21 mouse cellular contexts compared by ENCODE assay signal in the genomic region with DNA sequence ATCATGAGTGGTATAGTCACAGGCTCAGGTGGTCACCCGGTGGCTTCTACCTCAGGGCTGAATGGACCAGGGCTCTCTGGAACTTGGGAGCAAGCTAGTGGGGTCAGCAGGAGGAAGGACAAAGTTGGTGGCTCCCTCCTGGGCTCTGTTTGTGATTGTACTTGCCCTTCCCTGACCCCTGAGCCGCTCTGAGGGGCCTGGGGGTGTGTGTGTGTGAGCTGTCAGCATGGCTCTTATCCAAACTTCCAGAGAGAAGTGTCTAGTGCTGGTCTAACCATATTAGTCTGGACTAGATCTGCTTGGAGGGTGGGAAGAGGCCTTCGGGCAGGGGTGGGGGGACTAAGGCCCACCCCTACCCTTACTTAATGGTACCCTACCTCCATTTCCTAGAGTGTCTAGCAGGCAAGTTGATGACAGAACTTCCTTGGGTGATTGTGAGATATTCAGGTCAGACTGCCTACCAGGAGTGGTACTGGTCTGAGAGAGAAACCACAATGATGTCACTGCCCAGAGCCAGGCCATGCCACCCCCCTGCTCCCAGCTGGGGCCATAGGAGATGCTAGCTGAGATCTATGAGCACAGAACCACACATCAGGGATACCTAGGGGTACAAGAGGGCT. TPM values are rescaled to one million over a fixed set of nuclear protein-coding genes. Genes with fewer than 3 reads are reported as not detected.
DNase-seq lines count a peak whose midpoint lies in the region; ATAC-seq and TF ChIP-seq lines count a peak whose summit lies in the region.
"Had no signal": no experiment of that assay in that cellular context is flagged by ENCODE, and none has a peak within 500 bp of the region (broad histone marks: within the 10 kb centered on the region; RNA-seq: fewer than 3 reads in every experiment).

No protein-coding gene starts in this region.

- peak overlapping the region; percentile 7; the same call in 1 of the 2 replicates for H3K4me2 ChIP-seq in heart, embryonic 14.5 days (ENCODE audit: low read length)
- no peak overlapping the region for H3K4me2 ChIP-seq in intestine, embryonic 16.5 days (ENCODE audit: low read depth, low read length)
- H3K4me2 ChIP-seq in intestine, postnatal 0 days (replicated peaks; ENCODE audit: low read depth), result no peak overlapping the region
- H3K4me2 ChIP-seq: embryonic facial prominence, embryonic 12.5 days; forebrain, embryonic 15.5 days; hindbrain, embryonic 13.5 days had no signal

- H3K27ac ChIP-seq in heart, embryonic 10.5 days, result peak overlapping the region; percentile 87
- H3K27ac ChIP-seq in heart, embryonic 14.5 days (replicated peaks in 1 of 2; ENCODE audit: control insufficient read depth in 1 of 2, insufficient read depth in 1 of 2, low read depth in 2 of 2, low read length in 2 of 2), result peak overlapping the region; percentile 63 to 66
- no peak overlapping the region for H3K27ac ChIP-seq in intestine, embryonic 16.5 days (ENCODE audit: low read length)
- H3K27ac ChIP-seq in intestine, postnatal 0 days (ENCODE audit: low read depth, low read length), result no peak overlapping the region
- H3K27ac ChIP-seq: embryonic facial prominence, embryonic 12.5 days; forebrain, embryonic 15.5 days; hindbrain, embryonic 13.5 days; hindbrain, postnatal 0 days; kidney, postnatal 0 days had no signal

- intact Hi-C loops in heart, postnatal 36 days (cut with DNase I), result no loop called here

- 53% methylated on average over 3 of the region's 3 CpGs for WGBS in heart, embryonic 10.5 days
- WGBS in heart, embryonic 14.5 days, result 18% methylated on average over 3 of the region's 3 CpGs
- WGBS in intestine, embryonic 16.5 days, result 75% methylated on average over 3 of the region's 3 CpGs
- 66% methylated on average over 3 of the region's 3 CpGs for WGBS in intestine, postnatal 0 days

- TF ChIP-seq CTCF in intestine, postnatal 0 days (IDR thresholded peaks at IDR 0.05; ENCODE audit: low read depth), result no peak

- H3K9me3 ChIP-seq in heart, embryonic 10.5 days, result no peaks in the 10 kb centered on the region
- H3K9me3 ChIP-seq in heart, embryonic 14.5 days (ENCODE audit: control insufficient read depth, low read length), result no peaks in the 10 kb centered on the region
- H3K9me3 ChIP-seq in intestine, embryonic 16.5 days (ENCODE audit: control insufficient read depth, low read length), result no peaks in the 10 kb centered on the region
- H3K9me3 ChIP-seq in intestine, postnatal 0 days (ENCODE audit: control insufficient read depth), result no peaks in the 10 kb centered on the region
- H3K9me3 ChIP-seq: embryonic facial prominence, embryonic 12.5 days; forebrain, embryonic 15.5 days; hindbrain, embryonic 13.5 days had no signal

- H3K36me3 ChIP-seq in heart, embryonic 10.5 days, result peaks cover 86% of the 10 kb centered on the region
- peaks cover 90% of the 10 kb centered on the region for H3K36me3 ChIP-seq in heart, embryonic 14.5 days (ENCODE audit: control insufficient read depth, insufficient read depth, low read length)
- peaks cover 59% of the 10 kb centered on the region for H3K36me3 ChIP-seq in intestine, embryonic 16.5 days (ENCODE audit: control insufficient read depth, insufficient read depth, low read length)
- H3K36me3 ChIP-seq in intestine, postnatal 0 days (ENCODE audit: control insufficient read depth, insufficient read depth), result peaks cover 82% of the 10 kb centered on the region

- peak overlapping the region; percentile 47 for H3K9ac ChIP-seq in heart, embryonic 14.5 days (ENCODE audit: low read length)
- no peak overlapping the region for H3K9ac ChIP-seq in intestine, embryonic 16.5 days (ENCODE audit: low read depth, low read length)
- no peak overlapping the region for H3K9ac ChIP-seq in intestine, postnatal 0 days (ENCODE audit: low read depth, low read length)
- H3K9ac ChIP-seq: embryonic facial prominence, embryonic 12.5 days; forebrain, embryonic 15.5 days; hindbrain, embryonic 13.5 days had no signal

- DNase-seq in heart, embryonic 10.5 days (ENCODE audit: low spot score), result no peak
- no peak for DNase-seq in heart, adult 9 months (ENCODE audit: low spot score in 2 of 2)
- no peak for DNase-seq in heart, postnatal 36 days
- peak; percentile 57 for DNase-seq in Muller cell, postnatal 12 days (ENCODE audit: inconsistent ontology term)
- DNase-seq in kidney, adult 8-10 months, result no peak
- DNase-seq: adrenal gland, postnatal 10 days; cerebellum, adult 11 months; cerebellum, adult 9-10 months; cerebellum, postnatal 25 days; gastrocnemius, postnatal 36 days; kidney, adult 2 months had no signal

- peaks cover 40% of the 10 kb centered on the region for H3K4me1 ChIP-seq in heart, embryonic 10.5 days
- peaks cover 16 to 21% of the 10 kb centered on the region in 2 experiments for H3K4me1 ChIP-seq in heart, embryonic 14.5 days (ENCODE audit: control insufficient read depth in 2 of 2, insufficient read depth in 2 of 2, low read length in 2 of 2)
- no peaks in the 10 kb centered on the region for H3K4me1 ChIP-seq in intestine, embryonic 16.5 days (ENCODE audit: control insufficient read depth, insufficient read depth, low read length)
- no peaks in the 10 kb centered on the region for H3K4me1 ChIP-seq in intestine, postnatal 0 days (replicated peaks; ENCODE audit: control insufficient read depth, insufficient read depth, low read length)
- H3K4me1 ChIP-seq: embryonic facial prominence, embryonic 12.5 days; forebrain, embryonic 15.5 days; hindbrain, embryonic 13.5 days had no signal

- no peaks in the 10 kb centered on the region for H3K27me3 ChIP-seq in heart, embryonic 10.5 days (ENCODE audit: insufficient read depth, poor library complexity, severe bottlenecking)
- no peaks in the 10 kb centered on the region for H3K27me3 ChIP-seq in heart, embryonic 14.5 days (ENCODE audit: control insufficient read depth, insufficient read depth, low read length)
- H3K27me3 ChIP-seq in intestine, embryonic 16.5 days (replicated peaks; ENCODE audit: control insufficient read depth, insufficient read depth, low read length), result no peaks in the 10 kb centered on the region
- no peaks in the 10 kb centered on the region for H3K27me3 ChIP-seq in intestine, postnatal 0 days (replicated peaks; ENCODE audit: control insufficient read depth, insufficient read depth, low read length)
- H3K27me3 ChIP-seq: embryonic facial prominence, embryonic 12.5 days; forebrain, embryonic 15.5 days; hindbrain, embryonic 13.5 days had no signal

- H3K4me3 ChIP-seq in heart, embryonic 10.5 days, result peak overlapping the region; percentile 19
- H3K4me3 ChIP-seq in heart, embryonic 14.5 days (ENCODE audit: control insufficient read depth in 1 of 2, insufficient read depth in 1 of 2, low read depth in 1 of 2, low read length in 2 of 2), result no peak overlapping the region
- H3K4me3 ChIP-seq in intestine, embryonic 16.5 days (ENCODE audit: low read length), result no peak overlapping the region
- H3K4me3 ChIP-seq in intestine, postnatal 0 days (ENCODE audit: low read depth, low read length), result no peak overlapping the region
- H3K4me3 ChIP-seq: embryonic facial prominence, embryonic 12.5 days; forebrain, embryonic 15.5 days; hindbrain, embryonic 13.5 days had no signal

- ATAC-seq in heart, embryonic 14.5 days (ENCODE audit: insufficient number of reproducible peaks, insufficient read depth, low FRiP score, low read depth), result peak; percentile 62
- ATAC-seq in intestine, embryonic 16.5 days, result 0 out of 2 replicates have a peak, but pooled peaks have one; percentile 18
- ATAC-seq in intestine, postnatal 0 days, result no peak
- ATAC-seq: forebrain, embryonic 15.5 days; hindbrain, postnatal 0 days had no signal

RNA-seq across cellular contexts. Expression of a gene that starts 19.1 kb away (rescaled TPM):
- polyA plus RNA-seq in heart, embryonic 10.5 days (2016; fragmentation: Nextera tagmentation; extraction: Ambion mirVana), result 90.2 and 91.9 TPM in 2 replicates
- 87.5 and 96.7 TPM in 2 replicates for polyA plus RNA-seq in heart, embryonic 14.5 days (2014; fragmentation: Nextera tagmentation; extraction: Ambion mirVana)
- total RNA-seq in heart, postnatal 36 days (2021), result 10 to 100 TPM; 79.4 to 89.8 TPM
- 52.4 and 62.8 TPM in 2 replicates for polyA plus RNA-seq in intestine, embryonic 16.5 days (2015; fragmentation: Nextera tagmentation; extraction: Ambion mirVana)
- polyA plus RNA-seq in intestine, postnatal 0 days (2015; fragmentation: Nextera tagmentation; extraction: Ambion mirVana), result 124 and 132 TPM in 2 replicates

RNA-seq across cellular contexts. Expression of a gene that starts 32.8 kb away (rescaled TPM):
- polyA plus RNA-seq in heart, embryonic 10.5 days (2016; fragmentation: Nextera tagmentation; extraction: Ambion mirVana), result 12.9 and 19.4 TPM in 2 replicates
- polyA plus RNA-seq in heart, embryonic 14.5 days (2014; fragmentation: Nextera tagmentation; extraction: Ambion mirVana), result 8.6 and 10.6 TPM in 2 replicates
- 10 to 100 TPM; 28.9 to 37.8 TPM for total RNA-seq in heart, postnatal 36 days (2021)
- 9.6 and 11.1 TPM in 2 replicates for polyA plus RNA-seq in intestine, embryonic 16.5 days (2015; fragmentation: Nextera tagmentation; extraction: Ambion mirVana)
- 12.9 and 13.5 TPM in 2 replicates for polyA plus RNA-seq in intestine, postnatal 0 days (2015; fragmentation: Nextera tagmentation; extraction: Ambion mirVana)

RNA-seq across cellular contexts. Expression of a gene that starts 44.1 kb away (rescaled TPM):
- polyA plus RNA-seq in heart, embryonic 10.5 days (2016; fragmentation: Nextera tagmentation; extraction: Ambion mirVana), result 0.34 and 0.45 TPM in 2 replicates
- polyA plus RNA-seq in heart, embryonic 14.5 days (2014; fragmentation: Nextera tagmentation; extraction: Ambion mirVana), result 0.20 TPM in 1 of 2 replicates, not detected in the other
- not detected for total RNA-seq in heart, postnatal 36 days (2021)
- 0.13 and 0.27 TPM in 2 replicates for polyA plus RNA-seq in intestine, embryonic 16.5 days (2015; fragmentation: Nextera tagmentation; extraction: Ambion mirVana)
- polyA plus RNA-seq in intestine, postnatal 0 days (2015; fragmentation: Nextera tagmentation; extraction: Ambion mirVana), result 0.22 and 0.27 TPM in 2 replicates
- total RNA-seq: adrenal gland, postnatal 10 days; gastrocnemius, adult 8-10 months; gastrocnemius, postnatal 36 days; hematopoietic stem cell, adult 5-6 weeks had no signal
- polyA plus RNA-seq: kidney, adult 2 months had no signal

RNA-seq across cellular contexts. Expression of a gene that starts 45.9 kb away (rescaled TPM):
- 302 and 359 TPM in 2 replicates for polyA plus RNA-seq in heart, embryonic 10.5 days (2016; fragmentation: Nextera tagmentation; extraction: Ambion mirVana)
- polyA plus RNA-seq in heart, embryonic 14.5 days (2014; fragmentation: Nextera tagmentation; extraction: Ambion mirVana), result 179 and 183 TPM in 2 replicates
- total RNA-seq in heart, postnatal 36 days (2021), result 10 to 100 TPM; 33.6 to 35.7 TPM
- 238 and 263 TPM in 2 replicates for polyA plus RNA-seq in intestine, embryonic 16.5 days (2015; fragmentation: Nextera tagmentation; extraction: Ambion mirVana)
- 90.7 and 91.5 TPM in 2 replicates for polyA plus RNA-seq in intestine, postnatal 0 days (2015; fragmentation: Nextera tagmentation; extraction: Ambion mirVana)

Comparison
In these comparisons a context has a peak if more than half of its experiments do, and no peak if none do; other contexts are left out.
1. H3K27ac ChIP-seq: peak in heart, embryonic 10.5 days (single experiment) and heart, embryonic 14.5 days (2 of 2); none in intestine, embryonic 16.5 days (single experiment) and intestine, postnatal 0 days (single experiment).